Mouse (Mus musculus): Measurements from ENCODE around the gene Papolb. TPM values are rescaled to one million over a fixed set of nuclear protein-coding genes. Genes with fewer than 3 reads are reported as not detected.

The Papolb gene
- total RNA-seq, 2 experiments from 2014 or later = 0.08 to 0.14 TPM

- H3K27ac ChIP-seq = no peak overlapping the region
- TF ChIP-seq CTCF (IDR thresholded peaks at IDR 0.05) = peak; percentile 15; the same call in 1 of the 2 replicates
- DNase-seq = peak; percentile 16
- intact Hi-C loops (cut with DNase I) = no loop called here
- H3K4me3 ChIP-seq = no peak overlapping the region
These were observed 24.0 kb downstream of the Papolb start for GRCm38 (mm10) chr5:142505695-142506423.

- Histone ChIP-seq H3K27ac (no peak overlapping the region), H3K4me3 (no peak overlapping the region)
- no peak for TF ChIP-seq CTCF (IDR thresholded peaks at IDR 0.05)
- peak; percentile 4 for DNase-seq
- intact Hi-C loops (cut with DNase I) = no loop called here
These were observed 25.7 kb downstream of the Papolb start for GRCm38 (mm10) chr5:142504175-142504574.

- Histone ChIP-seq H3K4me3 (no peak overlapping the region), H3K27ac (no peak overlapping the region)
- DNase-seq = peak; percentile 82
- intact Hi-C loops (cut with DNase I) = loop anchor here (1.0 kb wide), 1 partner anchor 49 kb away; the partner anchor contains the start of gene Radil
- peak; percentile 82 for TF ChIP-seq CTCF (IDR thresholded peaks at IDR 0.05)
These were observed 27.5 kb downstream of the Papolb start for GRCm38 (mm10) chr5:142502414-142502813.

- TF ChIP-seq CTCF (IDR thresholded peaks at IDR 0.05) = no peak
- DNase-seq = no peak
- intact Hi-C loops (cut with DNase I) = no loop called here
- Histone ChIP-seq H3K4me3 (no peak overlapping the region), H3K27ac (no peak overlapping the region)
These were observed 29.0 kb downstream of the Papolb start for GRCm38 (mm10) chr5:142500918-142501317.

- Histone ChIP-seq H3K4me3 (no peak overlapping the region), H3K27ac (no peak overlapping the region)
- intact Hi-C loops (cut with DNase I) = no loop called here
- DNase-seq = no peak
- TF ChIP-seq CTCF (IDR thresholded peaks at IDR 0.05) = peak; percentile 63
These were observed 30.9 kb downstream of the Papolb start for GRCm38 (mm10) chr5:142498964-142499363.

- H3K27ac ChIP-seq = no peak overlapping the region
- no peak for DNase-seq
- TF ChIP-seq CTCF (IDR thresholded peaks at IDR 0.05) = no peak
- intact Hi-C loops (cut with DNase I) = no loop called here
- no peak overlapping the region for H3K4me3 ChIP-seq
These were observed 34.4 kb downstream of the Papolb start for GRCm38 (mm10) chr5:142495321-142496096.

GRCm38 (mm10) chr5:142493307-142493706 is 36.6 kb downstream of the Papolb start:
- intact Hi-C loops (cut with DNase I) = no loop called here
- H3K4me3 ChIP-seq = no peak overlapping the region
- H3K27ac ChIP-seq = no peak overlapping the region
- no peak for TF ChIP-seq CTCF (IDR thresholded peaks at IDR 0.05)
- DNase-seq = no peak

GRCm38 (mm10) chr5:142489955-142490707 is 39.7 kb downstream of the Papolb start:
- DNase-seq = no peak
- no peak for TF ChIP-seq CTCF (IDR thresholded peaks at IDR 0.05)
- no peak overlapping the region for H3K27ac ChIP-seq
- intact Hi-C loops (cut with DNase I) = loop anchor here (10.0 kb wide), 1 partner anchor 135 kb away; the partner anchor contains the start of gene Wipi2
- no peak overlapping the region for H3K4me3 ChIP-seq

GRCm38 (mm10) chr5:142486654-142487053 is 43.2 kb downstream of the Papolb start:
- intact Hi-C loops (cut with DNase I) = loop anchor here (10.0 kb wide), 1 partner anchor 138 kb away; the partner anchor contains the start of gene Wipi2
- DNase-seq = no peak
- no peak for TF ChIP-seq CTCF (IDR thresholded peaks at IDR 0.05)
- H3K27ac ChIP-seq = no peak overlapping the region
- no peak overlapping the region for H3K4me3 ChIP-seq

GRCm38 (mm10) chr5:142483581-142483980 is 46.3 kb downstream of the Papolb start:
- TF ChIP-seq CTCF (IDR thresholded peaks at IDR 0.05) = no peak
- intact Hi-C loops (cut with DNase I) = loop anchor here (10.0 kb wide), 1 partner anchor 141 kb away; the partner anchor contains the start of gene Wipi2
- Histone ChIP-seq H3K4me3 (no peak overlapping the region), H3K27ac (no peak overlapping the region)
- no peak for DNase-seq

- DNase-seq = peak; percentile 67
- H3K4me3 ChIP-seq = no peak overlapping the region
- H3K27ac ChIP-seq = no peak overlapping the region
- peak; percentile 76 for TF ChIP-seq CTCF (IDR thresholded peaks at IDR 0.05)
- intact Hi-C loops (cut with DNase I) = loop anchor here (10.0 kb wide), 1 partner anchor 142 kb away; the partner anchor contains the start of gene Wipi2
These were observed 47.4 kb downstream of the Papolb start for GRCm38 (mm10) chr5:142482512-142482911.

- peak overlapping the region; percentile 50 for H3K27ac ChIP-seq
- intact Hi-C loops (cut with DNase I) = loop anchor here (1.0 to 5.0 kb wide), 2 partner anchors 72 to 238 kb away; partner anchors contain the start of gene Radil
- peak; percentile 94 for TF ChIP-seq CTCF (IDR thresholded peaks at IDR 0.05)
- peak; percentile 88 for DNase-seq
- H3K4me3 ChIP-seq = peak overlapping the region; percentile 57
These were observed 50.9 kb downstream of the Papolb start for GRCm38 (mm10) chr5:142478829-142479435.
